Mouse (Mus musculus) myocyte (in vitro differentiated cells): ENCODE measurements around the gene Rgs18.

Experiments
- CEBPB ChIP-seq: IDR thresholded peaks from 2 replicates; pipeline ENCODE4 v1.6.1; 2011; ENCODE audit warnings: mild to moderate bottlenecking, moderate library complexity; ENCODE audit not compliant: poor library complexity, insufficient read depth, severe bottlenecking
- POLR2A ChIP-seq: IDR thresholded peaks from one replicate; pipeline ENCODE4 v1.6.1; 2011; ENCODE audit warnings: low read depth, mild to moderate bottlenecking, control low read depth, moderate library complexity; ENCODE audit not compliant: insufficient read length

- no peak for TF ChIP-seq POLR2A
- no peak for TF ChIP-seq CEBPB
Measured at GRCm38 (mm10) chr1:144774394-144774793, 841 bp downstream of the Rgs18 start.
